Mouse (Mus musculus) liver, embryonic 15.5 days (tissue): ENCODE results near the gene Macf1. TPM values are rescaled to one million over a fixed set of nuclear protein-coding genes. Genes with fewer than 3 reads are reported as not detected.

Source experiments
- ATAC-seq: fragments of 200-750 bp; cut with Nextera tagmentation; 2 replicates; pipeline ENCODE4 v1.8.0; 2017; ENCODE audit warnings: moderate number of reproducible peaks, mild to moderate bottlenecking, moderate library complexity; ENCODE audit not compliant: insufficient read depth
- H3K27ac ChIP-seq: fragments of 300-500 bp; sonication (generic); replicated peaks from 2 replicates; pipeline ENCODE4 v1.5.1; 2015; ENCODE audit warnings: mild to moderate bottlenecking, inconsistent platforms
- H3K27me3 ChIP-seq: fragments of 300-500 bp; sonication (generic); 2 replicates; pipeline ENCODE4 v1.6.1; 2015; ENCODE audit warnings: mild to moderate bottlenecking, inconsistent platforms
- H3K36me3 ChIP-seq: fragments of 300-500 bp; sonication (generic); replicated peaks from 2 replicates; pipeline ENCODE4 v1.6.1; 2015; ENCODE audit warnings: moderate library complexity, mild to moderate bottlenecking, inconsistent platforms
- H3K4me1 ChIP-seq: fragments of 300-500 bp; sonication (generic); replicated peaks from 2 replicates; pipeline ENCODE4 v1.6.1; 2015; ENCODE audit warnings: inconsistent platforms
- H3K4me2 ChIP-seq: fragments of 300-500 bp; sonication (generic); 2 replicates; pipeline ENCODE4 v1.6.1; 2015; ENCODE audit warnings: moderate library complexity, mild to moderate bottlenecking, inconsistent platforms
- H3K4me3 ChIP-seq: fragments of 300-500 bp; sonication (generic); replicated peaks from 2 replicates; pipeline ENCODE4 v1.5.1; 2015; ENCODE audit warnings: mild to moderate bottlenecking, inconsistent platforms
- H3K9ac ChIP-seq: fragments of 300-500 bp; sonication (generic); 2 replicates; pipeline ENCODE4 v1.6.1; 2015; ENCODE audit warnings: moderate library complexity, mild to moderate bottlenecking, inconsistent platforms
- H3K9me3 ChIP-seq: fragments of 300-500 bp; sonication (generic); replicated peaks from 2 replicates; pipeline ENCODE4 v1.6.1; 2016; ENCODE audit warnings: inconsistent platforms
- WGBS: fragments of 180-500 bp; shearing (Covaris S2); methylation state at CpG from one replicate; pipeline ENCODE4 v1.1.7; 2015; ENCODE audit warnings: mixed read lengths; ENCODE audit not compliant: insufficient replicate concordance; 5-methylcytosine and 5-hydroxymethylcytosine counted together
- polyA plus RNA-seq: library from polyadenylated mRNA; unstranded; fragments of >200 nt; fragmentation: Nextera tagmentation; extraction: Ambion mirVana; gene quantifications from 2 replicates; pipeline ENCODE4 v1.2.1, GENCODE M21; 2015

The Macf1 gene
- polyA plus RNA-seq, 1 experiment from 2014 or later: 8.4 TPM

DNA sequence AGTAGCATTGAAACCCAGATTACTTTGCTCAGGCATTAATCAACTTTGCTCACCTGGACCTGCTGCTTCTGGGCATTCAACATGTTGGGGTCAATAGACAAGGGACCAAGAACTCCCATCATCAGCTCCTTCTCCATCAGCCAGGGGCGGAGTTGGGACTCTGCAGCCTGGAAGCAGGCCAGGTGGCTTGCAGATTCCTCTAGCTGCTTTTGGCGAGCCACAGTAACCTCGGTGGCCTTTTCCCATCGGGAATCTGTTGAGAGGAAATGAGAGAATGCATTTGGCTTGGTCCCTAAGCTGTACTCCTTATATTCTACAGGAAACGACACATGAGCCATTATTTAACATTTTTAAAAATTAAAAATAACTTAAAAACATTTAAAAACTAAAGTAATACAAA lies 245.7 kb downstream of the Macf1 start:
- no peaks in the 10 kb centered on the region for H3K27me3 ChIP-seq
- H3K9ac ChIP-seq: no peak overlapping the region
- no peak overlapping the region for H3K4me2 ChIP-seq
- H3K9me3 ChIP-seq: no peaks in the 10 kb centered on the region
- H3K4me1 ChIP-seq: no peaks in the 10 kb centered on the region
- ATAC-seq: no peak
- H3K27ac ChIP-seq: no peak overlapping the region
- 72% methylated on average over 5 of the region's 5 CpGs for WGBS
- H3K36me3 ChIP-seq: peaks cover 62% of the 10 kb centered on the region
- H3K4me3 ChIP-seq: no peak overlapping the region

DNA sequence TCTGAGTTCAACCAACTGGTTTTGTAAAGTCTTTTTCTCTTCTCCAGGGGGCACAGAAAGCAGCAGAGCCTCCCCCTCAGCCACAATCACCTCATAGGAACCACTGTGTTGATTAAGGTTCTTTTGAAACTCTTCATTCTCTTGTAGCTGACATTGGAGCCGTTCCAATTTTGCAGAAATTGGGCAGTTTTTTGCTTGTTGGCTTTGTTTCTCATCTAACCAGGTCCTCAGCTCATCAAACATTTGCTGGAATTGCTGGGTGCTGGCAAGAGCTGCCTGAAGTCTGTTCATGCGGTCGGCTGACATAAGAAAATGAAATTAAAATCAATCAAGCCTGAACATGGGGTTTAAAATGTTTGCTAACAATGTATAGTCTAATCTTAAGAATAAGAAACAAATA lies 251.0 kb downstream of the Macf1 start:
- Histone ChIP-seq H3K4me3 (no peak overlapping the region), H3K9me3 (no peaks in the 10 kb centered on the region), H3K4me2 (no peak overlapping the region), H3K27me3 (no peaks in the 10 kb centered on the region), H3K36me3 (peaks cover 48% of the 10 kb centered on the region), H3K4me1 (peaks cover 6% of the 10 kb centered on the region; the same call in 1 of the 2 replicates), H3K27ac (no peak overlapping the region), H3K9ac (no peak overlapping the region)
- 79% methylated on average over 3 of the region's 3 CpGs for WGBS
- no peak for ATAC-seq

DNA sequence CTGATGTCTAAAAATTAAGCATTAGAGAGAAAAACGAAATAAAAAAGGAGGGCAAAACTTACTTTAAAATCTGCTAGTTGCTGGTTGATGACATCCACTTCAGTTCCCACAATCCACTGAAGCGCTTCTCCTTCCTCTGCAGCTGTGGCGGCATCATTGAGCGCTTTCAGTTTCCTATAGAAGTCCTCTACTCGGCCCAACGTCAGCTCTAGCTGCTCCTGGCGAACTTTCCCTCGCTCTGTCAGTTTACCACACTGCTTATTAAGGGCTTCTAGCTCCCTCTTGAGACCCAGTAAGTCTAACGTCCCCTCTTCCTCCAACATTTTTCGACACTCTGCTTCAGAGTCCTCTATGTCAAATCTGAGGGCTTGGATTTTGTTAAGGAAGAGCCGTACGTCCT lies 252.2 kb downstream of the Macf1 start:
- H3K27me3 ChIP-seq: no peaks in the 10 kb centered on the region
- no peak overlapping the region for H3K9ac ChIP-seq
- H3K27ac ChIP-seq: no peak overlapping the region
- WGBS: 71% methylated on average over 12 of the region's 12 CpGs
- H3K4me2 ChIP-seq: no peak overlapping the region
- H3K4me3 ChIP-seq: no peak overlapping the region
- peaks cover 10% of the 10 kb centered on the region for H3K4me1 ChIP-seq
- no peaks in the 10 kb centered on the region for H3K9me3 ChIP-seq
- H3K36me3 ChIP-seq: peaks cover 48% of the 10 kb centered on the region
- no peak for ATAC-seq

DNA sequence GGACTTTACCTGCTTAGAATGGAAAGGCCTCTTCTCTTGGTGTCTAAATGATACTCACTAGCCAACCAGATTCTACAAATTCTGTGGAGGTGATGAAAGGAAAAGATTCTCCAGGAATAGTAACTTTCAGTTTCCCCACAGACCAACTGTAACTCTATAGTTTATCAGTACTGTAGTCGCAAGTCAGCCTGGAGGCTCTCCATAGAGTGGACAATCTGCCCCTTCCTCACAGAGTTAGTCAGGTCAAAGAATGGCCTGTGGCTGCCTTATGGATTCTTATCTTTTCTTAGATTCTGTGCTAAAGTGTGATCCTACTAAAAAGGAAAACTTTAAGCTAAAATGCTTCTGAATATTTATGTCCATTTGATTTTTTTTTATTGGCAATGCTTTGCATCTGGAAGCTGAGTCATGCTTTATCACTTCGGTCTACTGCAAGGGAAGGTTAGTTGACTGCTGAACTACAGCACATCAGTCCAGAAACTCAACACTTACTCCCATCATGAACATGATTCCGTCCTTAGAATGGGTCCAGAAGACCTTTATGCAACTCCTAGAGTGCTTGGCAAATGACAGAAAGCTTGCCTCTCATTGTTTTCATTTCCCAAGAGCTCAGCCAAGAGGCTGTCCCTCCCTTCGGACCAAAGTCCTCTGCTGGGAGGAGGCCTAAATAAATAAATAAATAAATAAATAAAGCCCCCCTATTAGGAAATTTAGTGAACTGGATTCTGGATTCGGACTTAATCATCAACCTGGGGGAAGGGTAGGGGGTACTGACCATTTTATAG lies 256.1 kb downstream of the Macf1 start:
- Histone ChIP-seq H3K27me3 (no peaks in the 10 kb centered on the region), H3K27ac (no peak overlapping the region), H3K9me3 (no peaks in the 10 kb centered on the region), H3K4me3 (no peak overlapping the region), H3K9ac (no peak overlapping the region), H3K4me1 (peaks cover 30% of the 10 kb centered on the region), H3K36me3 (peaks cover 17% of the 10 kb centered on the region), H3K4me2 (no peak overlapping the region)
- 48% methylated on average over 5 of the region's 5 CpGs for WGBS
- ATAC-seq: no peak

DNA sequence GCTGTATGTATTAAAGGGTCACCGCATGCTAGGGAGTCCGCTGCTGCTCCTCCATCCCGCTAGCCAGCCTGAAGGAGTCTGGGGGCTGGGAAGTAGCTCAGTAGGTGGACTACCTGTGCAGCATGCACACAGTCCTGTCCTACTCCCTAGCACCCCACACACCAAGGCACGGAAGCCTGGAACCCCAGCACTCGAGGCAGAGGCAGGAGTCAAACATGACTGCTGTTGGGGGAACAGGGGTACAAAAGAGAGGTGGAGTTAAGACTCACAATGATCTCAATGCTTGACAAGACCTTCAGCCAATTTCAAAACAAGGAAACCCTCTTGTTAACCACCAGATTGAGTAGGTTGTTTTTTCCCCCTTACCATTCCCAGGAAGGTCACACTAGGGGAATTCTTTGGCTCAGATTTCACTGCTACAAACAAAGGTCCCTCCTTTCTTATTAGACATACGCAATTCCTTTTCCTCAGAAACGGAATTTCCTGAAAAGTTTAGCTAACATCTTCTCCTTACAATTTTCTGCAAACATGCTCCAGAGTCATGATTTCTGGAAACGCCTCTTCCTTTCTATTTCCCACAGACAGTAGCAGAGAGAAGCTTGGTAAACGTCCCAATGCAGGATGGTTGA lies 256.8 kb downstream of the Macf1 start:
- peaks cover 10% of the 10 kb centered on the region for H3K36me3 ChIP-seq
- no peak for ATAC-seq
- H3K9me3 ChIP-seq: no peaks in the 10 kb centered on the region
- no peak overlapping the region for H3K4me3 ChIP-seq
- H3K4me1 ChIP-seq: peaks cover 36% of the 10 kb centered on the region
- no peaks in the 10 kb centered on the region for H3K27me3 ChIP-seq
- H3K9ac ChIP-seq: no peak overlapping the region
- 0 out of 2 replicates have a peak overlapping the region, but pooled peaks have one; percentile 7 for H3K27ac ChIP-seq
- 74% methylated on average over 9 of the region's 9 CpGs for WGBS
- H3K4me2 ChIP-seq: no peak overlapping the region

DNA sequence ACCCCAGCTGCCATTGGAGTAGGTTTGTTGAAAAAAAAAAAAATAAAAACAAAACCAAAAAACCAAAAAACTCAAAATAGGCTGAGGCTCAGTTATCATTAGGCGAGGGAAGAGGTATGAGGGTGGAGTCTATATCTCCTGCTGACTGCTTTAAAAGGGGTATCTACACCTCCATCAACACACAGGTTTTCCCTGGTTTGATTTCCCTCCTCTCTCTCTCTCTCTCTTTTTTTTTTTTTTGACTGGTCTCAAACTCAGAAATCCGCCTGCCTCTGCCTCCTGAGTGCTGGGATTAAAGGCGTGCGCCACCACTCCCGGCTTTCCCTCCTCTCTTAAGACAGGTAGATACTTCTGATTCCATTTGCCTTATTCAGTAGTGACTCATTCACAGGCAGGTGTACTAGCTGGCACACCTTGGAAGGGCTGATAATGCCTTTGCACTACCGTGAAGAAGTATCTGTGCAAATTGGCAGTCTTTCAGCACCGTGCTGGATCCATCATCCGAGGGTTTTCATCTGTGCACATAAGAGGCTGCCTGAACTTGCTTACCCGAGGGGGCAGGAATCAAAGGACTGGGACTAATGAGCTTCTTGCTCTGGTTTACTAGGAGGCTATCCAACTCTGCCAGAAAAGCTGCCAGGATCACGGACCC lies 257.6 kb downstream of the Macf1 start:
- Histone ChIP-seq H3K4me3 (no peak overlapping the region), H3K9ac (no peak overlapping the region), H3K27me3 (no peaks in the 10 kb centered on the region), H3K4me1 (peaks cover 36% of the 10 kb centered on the region), H3K9me3 (no peaks in the 10 kb centered on the region), H3K36me3 (peaks cover 5% of the 10 kb centered on the region), H3K4me2 (no peak overlapping the region), H3K27ac (no peak overlapping the region)
- WGBS: 77% methylated on average over 10 of the region's 10 CpGs
- no peak for ATAC-seq

DNA sequence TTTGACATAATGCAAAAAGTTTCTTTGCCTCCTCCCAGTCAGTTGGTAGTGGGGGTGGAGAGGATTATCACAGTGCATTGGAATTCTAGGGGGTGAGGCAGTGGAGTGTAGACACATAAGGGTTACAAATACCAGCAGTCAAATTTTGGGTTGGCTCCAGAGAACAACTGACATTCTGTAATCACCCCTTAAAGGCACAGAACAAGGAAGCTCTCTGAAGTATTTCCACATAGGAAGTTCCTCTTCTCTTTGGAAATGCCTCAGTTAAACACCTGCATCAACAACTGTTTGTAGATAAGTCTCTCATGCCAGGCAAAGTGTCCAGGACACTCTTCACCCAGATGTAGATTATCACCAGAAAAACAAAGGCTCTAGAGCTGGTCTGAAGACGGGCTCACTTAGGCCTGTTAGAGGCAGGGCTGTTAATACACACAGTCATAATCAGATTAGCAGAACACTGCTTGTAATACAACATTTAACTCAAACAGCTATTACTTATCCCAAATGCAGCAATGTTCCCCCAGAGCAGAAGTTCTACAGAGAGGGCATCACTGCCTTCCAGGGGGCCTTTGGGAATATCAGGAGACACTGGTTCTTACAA lies 258.4 kb downstream of the Macf1 start:
- ATAC-seq: peak; percentile 22; the same call in 1 of the 2 replicates
- 14% methylated on average over 1 of the region's 1 CpGs for WGBS

DNA sequence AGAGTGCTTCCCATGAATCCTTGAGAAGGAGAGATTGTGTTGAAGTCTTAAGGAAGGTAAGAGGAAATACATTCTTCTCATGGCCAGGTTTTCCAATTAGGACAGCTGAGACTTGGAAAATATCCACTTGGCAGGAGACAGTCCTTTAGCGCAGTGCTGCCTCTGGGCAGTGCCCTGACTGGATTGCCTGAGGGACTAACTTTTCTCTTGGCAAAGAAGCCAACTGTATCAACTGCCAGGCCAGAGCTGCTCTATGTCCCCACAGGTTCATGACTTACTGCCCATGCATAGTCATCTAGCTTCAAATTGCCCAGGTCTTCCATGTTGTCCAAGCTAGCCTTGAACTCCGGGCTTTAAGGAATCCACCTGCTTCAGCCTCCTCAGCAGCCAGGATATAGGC lies 260.1 kb downstream of the Macf1 start:
- Histone ChIP-seq H3K4me1 (peaks cover 36% of the 10 kb centered on the region), H3K4me2 (no peak overlapping the region), H3K9ac (no peak overlapping the region), H3K36me3 (no peaks in the 10 kb centered on the region), H3K9me3 (no peaks in the 10 kb centered on the region), H3K4me3 (no peak overlapping the region), H3K27ac (no peak overlapping the region), H3K27me3 (no peaks in the 10 kb centered on the region)
- ATAC-seq: no peak
- 85% methylated on average over 2 of the region's 2 CpGs for WGBS

More for the DNA sequence above, 258.4 kb downstream of the Macf1 start:
- H3K9me3 ChIP-seq: no peaks in the 10 kb centered on the region
- no peak overlapping the region for H3K9ac ChIP-seq
- H3K4me3 ChIP-seq: no peak overlapping the region
- H3K4me1 ChIP-seq: peaks cover 36% of the 10 kb centered on the region
- peaks cover under 1% of the 10 kb centered on the region for H3K36me3 ChIP-seq
- H3K4me2 ChIP-seq: no peak overlapping the region
- no peaks in the 10 kb centered on the region for H3K27me3 ChIP-seq
- H3K27ac ChIP-seq: no peak overlapping the region

DNA sequence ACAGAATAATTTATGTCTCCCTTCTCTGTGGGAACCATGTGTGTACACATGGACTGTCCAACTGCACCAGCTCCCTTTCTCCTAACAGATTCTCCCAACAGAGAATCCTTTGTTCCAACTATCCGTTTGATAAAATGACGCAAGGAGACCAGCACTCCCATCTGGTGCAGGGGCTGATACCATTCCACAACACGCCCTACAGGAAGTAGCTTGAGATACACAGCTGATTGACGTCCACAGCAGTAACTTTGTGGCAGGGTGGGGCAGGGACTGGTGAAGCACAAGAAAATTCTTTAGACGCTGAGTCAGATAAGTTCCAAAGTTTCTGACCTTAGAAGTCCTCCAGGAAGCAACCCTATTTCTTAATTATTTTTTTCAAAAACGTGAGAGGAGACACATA lies 261.3 kb downstream of the Macf1 start:
- Histone ChIP-seq H3K9me3 (no peaks in the 10 kb centered on the region), H3K4me2 (no peak overlapping the region; the same call in 1 of the 2 replicates), H3K4me3 (no peak overlapping the region), H3K27ac (no peak overlapping the region), H3K9ac (no peak overlapping the region), H3K36me3 (0 out of 2 replicates have a peak, but pooled peaks cover 3% of the 10 kb centered on the region), H3K4me1 (peaks cover 38% of the 10 kb centered on the region), H3K27me3 (no peaks in the 10 kb centered on the region)
- peak; percentile 71 for ATAC-seq
- 9% methylated on average over 6 of the region's 6 CpGs for WGBS

DNA sequence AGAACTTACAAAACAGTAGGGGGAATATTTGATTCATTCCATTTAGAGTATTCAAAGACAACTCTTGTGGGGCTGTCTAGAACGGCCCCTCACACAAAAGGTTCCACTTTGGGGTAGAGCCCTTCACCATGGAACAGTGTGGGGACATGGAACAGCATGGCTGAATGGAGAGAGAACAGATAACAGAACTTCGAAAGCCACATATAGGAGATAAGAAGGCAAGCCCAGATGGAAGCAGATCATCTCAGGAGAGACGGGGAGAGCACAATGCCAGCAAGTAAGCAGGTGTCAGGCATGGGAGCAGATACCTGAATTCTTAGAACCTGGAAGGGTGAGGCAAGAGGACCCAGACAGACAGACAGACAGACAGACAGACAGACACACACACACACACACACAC lies 266.1 kb downstream of the Macf1 start:
- H3K27ac ChIP-seq: no peak overlapping the region
- peaks cover 18% of the 10 kb centered on the region for H3K4me1 ChIP-seq
- no peak overlapping the region for H3K9ac ChIP-seq
- H3K9me3 ChIP-seq: no peaks in the 10 kb centered on the region
- H3K27me3 ChIP-seq: no peaks in the 10 kb centered on the region
- no peak for ATAC-seq
- no peak overlapping the region for H3K4me2 ChIP-seq
- 0 out of 2 replicates have a peak, but pooled peaks cover 3% of the 10 kb centered on the region for H3K36me3 ChIP-seq
- no peak overlapping the region for H3K4me3 ChIP-seq
- WGBS: 35% methylated on average over 3 of the region's 3 CpGs

DNA sequence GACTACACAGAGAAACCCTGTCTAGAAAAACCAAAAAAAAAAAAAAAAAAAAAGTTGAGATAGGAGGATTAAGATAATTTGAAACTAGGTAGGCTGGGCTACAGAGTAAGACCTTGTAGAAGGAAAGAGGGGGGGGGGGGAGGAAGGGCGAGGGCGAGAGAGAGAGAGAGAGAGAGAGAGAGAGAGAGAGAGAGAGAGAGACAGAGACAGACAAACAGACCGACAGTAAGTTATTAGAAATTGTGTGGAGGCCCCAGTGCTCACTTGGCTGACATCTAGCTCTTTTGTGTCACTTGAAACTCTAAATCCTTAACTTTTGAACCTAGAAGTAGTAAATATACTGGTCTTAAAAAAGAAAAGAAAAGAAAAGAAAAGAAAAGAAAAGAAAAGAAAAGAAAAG lies 266.7 kb downstream of the Macf1 start:
- Histone ChIP-seq H3K9ac (no peak overlapping the region), H3K27ac (no peak overlapping the region), H3K9me3 (no peaks in the 10 kb centered on the region), H3K4me2 (no peak overlapping the region), H3K4me1 (peaks cover 16% of the 10 kb centered on the region), H3K36me3 (0 out of 2 replicates have a peak, but pooled peaks cover 3% of the 10 kb centered on the region), H3K27me3 (0 out of 2 replicates have a peak, but pooled peaks cover 3% of the 10 kb centered on the region), H3K4me3 (no peak overlapping the region)
- no peak for ATAC-seq
- 37% methylated on average over 1 of the region's 3 CpGs for WGBS
